Comparison of ENCODE assay signal across 9 mouse cellular contexts in the genomic region with DNA sequence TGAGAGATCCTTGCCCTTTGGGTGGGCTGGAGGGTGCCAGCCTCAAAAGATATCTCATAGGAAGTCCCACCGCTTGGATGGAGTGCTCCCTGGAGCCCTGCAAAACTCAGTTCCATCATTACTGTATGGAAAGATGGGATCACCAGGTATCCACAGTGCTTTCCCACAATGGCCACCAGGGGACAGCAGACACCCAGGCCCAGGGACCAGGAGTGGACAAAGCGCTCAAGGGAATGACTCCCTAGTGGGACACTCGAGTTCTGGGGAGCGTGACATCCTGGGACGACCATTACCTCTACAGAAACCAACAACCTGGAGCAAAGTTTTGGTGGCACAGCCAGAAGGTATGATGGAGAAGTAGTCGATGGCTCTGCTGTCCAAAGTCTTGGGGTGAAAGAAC. TPM values are rescaled to one million over a fixed set of nuclear protein-coding genes. Genes with fewer than 3 reads are reported as not detected.
DNase-seq lines count a peak whose midpoint lies in the region; ATAC-seq and TF ChIP-seq lines count a peak whose summit lies in the region.
"Had no signal": no experiment of that assay in that cellular context is flagged by ENCODE, and none has a peak within 500 bp of the region (broad histone marks: within the 10 kb centered on the region; RNA-seq: fewer than 3 reads in every experiment).

No protein-coding gene starts in this region.

- TF ChIP-seq POLR2A in testis, adult 2 months (IDR thresholded peaks at IDR 0.05; ENCODE audit: control insufficient read depth, low read depth, low read length): no peak

- H3K9me3 ChIP-seq in forebrain, embryonic 14.5 days (replicated peaks; ENCODE audit: control insufficient read depth, low read length): no peaks in the 10 kb centered on the region
- H3K9me3 ChIP-seq in forebrain, embryonic 13.5 days (replicated peaks): no peaks in the 10 kb centered on the region
- H3K9me3 ChIP-seq: midbrain, embryonic 12.5 days had no signal

- no peak overlapping the region for H3K27ac ChIP-seq in forebrain, embryonic 14.5 days (ENCODE audit: low read depth, low read length)
- no peak overlapping the region for H3K27ac ChIP-seq in forebrain, embryonic 13.5 days
- H3K27ac ChIP-seq in testis, adult 2 months (ENCODE audit: control insufficient read depth, insufficient read depth, low read depth, low read length): no peak overlapping the region
- H3K27ac ChIP-seq: midbrain, embryonic 12.5 days had no signal

- H3K4me2 ChIP-seq in forebrain, embryonic 14.5 days (ENCODE audit: low read length): no peak overlapping the region
- H3K4me2 ChIP-seq in forebrain, embryonic 13.5 days: no peak overlapping the region
- H3K4me2 ChIP-seq: midbrain, embryonic 12.5 days had no signal

- DNase-seq in forebrain, embryonic 14.5 days (ENCODE audit: low spot score): peak; percentile 49
- DNase-seq in testis, postnatal 14 days (ENCODE audit: low spot score): no peak
- DNase-seq in embryo, embryonic 11 days: peak; percentile 49
- peak; percentile 73 for DNase-seq in kidney, postnatal 14 days
- DNase-seq in right cerebral cortex, adult 2 months (ENCODE audit: low spot score in 2 of 2): peak; percentile 55 to 59
- DNase-seq in T-cell, adult 2 months (ENCODE audit: low spot score): no peak

- H3K9ac ChIP-seq in forebrain, embryonic 14.5 days (ENCODE audit: low read length): no peak overlapping the region
- H3K9ac ChIP-seq in forebrain, embryonic 13.5 days: no peak overlapping the region
- H3K9ac ChIP-seq: midbrain, embryonic 12.5 days had no signal

- 41% methylated on average over 6 of the region's 6 CpGs for WGBS in forebrain, embryonic 14.5 days
- WGBS in forebrain, embryonic 13.5 days: 36% methylated on average over 6 of the region's 6 CpGs

- 0 out of 2 replicates have a peak, but pooled peaks cover 1% of the 10 kb centered on the region for H3K27me3 ChIP-seq in forebrain, embryonic 14.5 days (replicated peaks; ENCODE audit: control insufficient read depth, insufficient read depth, low read length)
- H3K27me3 ChIP-seq in forebrain, embryonic 13.5 days: peaks cover 40% of the 10 kb centered on the region
- H3K27me3 ChIP-seq in testis, adult 2 months (ENCODE audit: control insufficient read depth, insufficient read depth, low read length): no peaks in the 10 kb centered on the region

- ATAC-seq in forebrain, embryonic 14.5 days: no peak
- ATAC-seq in forebrain, embryonic 13.5 days: no peak

- no peaks in the 10 kb centered on the region for H3K4me1 ChIP-seq in forebrain, embryonic 14.5 days (ENCODE audit: control insufficient read depth, insufficient read depth, low read length)
- no peaks in the 10 kb centered on the region for H3K4me1 ChIP-seq in forebrain, embryonic 13.5 days
- no peaks in the 10 kb centered on the region for H3K4me1 ChIP-seq in testis, adult 2 months (ENCODE audit: control insufficient read depth, insufficient read depth, low read length)
- H3K4me1 ChIP-seq: midbrain, embryonic 12.5 days had no signal

- H3K36me3 ChIP-seq in forebrain, embryonic 14.5 days (ENCODE audit: control insufficient read depth, insufficient read depth, low read length): no peaks in the 10 kb centered on the region
- H3K36me3 ChIP-seq in forebrain, embryonic 13.5 days (ENCODE audit: poor library complexity, severe bottlenecking): no peaks in the 10 kb centered on the region
- H3K36me3 ChIP-seq in testis, adult 2 months (ENCODE audit: control insufficient read depth, insufficient read depth, low read length): peaks cover 1% of the 10 kb centered on the region
- H3K36me3 ChIP-seq: midbrain, embryonic 12.5 days had no signal

- H3K4me3 ChIP-seq in forebrain, embryonic 14.5 days (ENCODE audit: low read depth, low read length): no peak overlapping the region
- no peak overlapping the region for H3K4me3 ChIP-seq in forebrain, embryonic 13.5 days
- no peak overlapping the region for H3K4me3 ChIP-seq in testis, adult 2 months (ENCODE audit: control insufficient read depth, low read depth, low read length)
- H3K4me3 ChIP-seq: midbrain, embryonic 12.5 days had no signal

- TF ChIP-seq CTCF in testis, adult 2 months (IDR thresholded peaks at IDR 0.05; ENCODE audit: control insufficient read depth, insufficient read depth, insufficient replicate concordance, low read depth, low read length): peak; percentile 75; the same call in 1 of the 2 replicates

RNA-seq across cellular contexts. Expression of gene Cfap65, which starts 8.7 kb away (rescaled TPM):
- 0.29 and 0.68 TPM in 2 replicates for polyA plus RNA-seq in forebrain, embryonic 14.5 days (2014; fragmentation: Nextera tagmentation; extraction: Ambion mirVana)
- 0.56 and 0.57 TPM in 2 replicates for polyA plus RNA-seq in forebrain, embryonic 13.5 days (2015; fragmentation: Nextera tagmentation; extraction: Ambion mirVana)
- 204 and 212 TPM in 2 replicates for polyA plus RNA-seq in testis, adult 2 months (2012; rRNA removed)

RNA-seq across cellular contexts. Expression of gene Ihh, which starts 24.8 kb away (rescaled TPM):
- 0.09 and 0.20 TPM in 2 replicates for polyA plus RNA-seq in forebrain, embryonic 14.5 days (2014; fragmentation: Nextera tagmentation; extraction: Ambion mirVana)
- polyA plus RNA-seq in forebrain, embryonic 13.5 days (2015; fragmentation: Nextera tagmentation; extraction: Ambion mirVana): 0.20 and 0.21 TPM in 2 replicates
- polyA plus RNA-seq in testis, adult 2 months (2012; rRNA removed): 0.43 and 0.94 TPM in 2 replicates

RNA-seq across cellular contexts. Expression of gene Cryba2, which starts 33.8 kb away (rescaled TPM):
- not detected in 2 replicates for polyA plus RNA-seq in forebrain, embryonic 14.5 days (2014; fragmentation: Nextera tagmentation; extraction: Ambion mirVana)
- polyA plus RNA-seq in forebrain, embryonic 13.5 days (2015; fragmentation: Nextera tagmentation; extraction: Ambion mirVana): not detected in 2 replicates
- 1.8 and 2.0 TPM in 2 replicates for polyA plus RNA-seq in testis, adult 2 months (2012; rRNA removed)
- polyA plus RNA-seq: midbrain, embryonic 12.5 days had no signal

RNA-seq across cellular contexts. Expression of gene Fev, which starts 41.5 kb away (rescaled TPM):
- not detected in 2 replicates for polyA plus RNA-seq in forebrain, embryonic 14.5 days (2014; fragmentation: Nextera tagmentation; extraction: Ambion mirVana)
- not detected in 2 replicates for polyA plus RNA-seq in forebrain, embryonic 13.5 days (2015; fragmentation: Nextera tagmentation; extraction: Ambion mirVana)
- 2.4 and 3.1 TPM in 2 replicates for polyA plus RNA-seq in testis, adult 2 months (2012; rRNA removed)

Comparison
In these comparisons a context has a peak if more than half of its experiments do, and no peak if none do; other contexts are left out.
1. DNase-seq: peak in forebrain, embryonic 14.5 days (single experiment), embryo, embryonic 11 days (single experiment), kidney, postnatal 14 days (single experiment) and right cerebral cortex, adult 2 months (2 of 2); none in testis, postnatal 14 days (single experiment) and T-cell, adult 2 months (single experiment).
2. RNA of gene Cfap65, which starts 8.7 kb away (polyA plus RNA-seq): 204 to 212 TPM in testis, adult 2 months; 0.56 to 0.57 TPM in forebrain, embryonic 13.5 days and 0.29 to 0.68 TPM in forebrain, embryonic 14.5 days; every median in the first group is over 100 times any median in the second.